Mouse (Mus musculus): ENCODE results near the gene Ggta1.

- TF ChIP-seq POLR2A (IDR thresholded peaks at IDR 0.05; ENCODE audit: insufficient read length, low read depth): no peak
- no peak for TF ChIP-seq USF1 (IDR thresholded peaks at IDR 0.05; ENCODE audit: low read depth)
- TF ChIP-seq SRF (IDR thresholded peaks at IDR 0.05; ENCODE audit: control insufficient read depth, insufficient read length, low read depth): no peak
- no peak for TF ChIP-seq MAX (IDR thresholded peaks at IDR 0.05; ENCODE audit: low read depth)
- TF ChIP-seq TCF12 (IDR thresholded peaks at IDR 0.05; ENCODE audit: insufficient read depth, poor library complexity, severe bottlenecking): no peak
- no peak for TF ChIP-seq E2F4 (IDR thresholded peaks at IDR 0.05; ENCODE audit: insufficient read depth)
Observed at GRCm38 (mm10) chr2:35397096-35397495, 65.9 kb downstream of the Ggta1 start, which contains the start of gene 4930402F06Rik.

Measured in myocyte (in vitro differentiated cells).